ENCODE assay signal across 8 mouse cellular contexts in the genomic region with DNA sequence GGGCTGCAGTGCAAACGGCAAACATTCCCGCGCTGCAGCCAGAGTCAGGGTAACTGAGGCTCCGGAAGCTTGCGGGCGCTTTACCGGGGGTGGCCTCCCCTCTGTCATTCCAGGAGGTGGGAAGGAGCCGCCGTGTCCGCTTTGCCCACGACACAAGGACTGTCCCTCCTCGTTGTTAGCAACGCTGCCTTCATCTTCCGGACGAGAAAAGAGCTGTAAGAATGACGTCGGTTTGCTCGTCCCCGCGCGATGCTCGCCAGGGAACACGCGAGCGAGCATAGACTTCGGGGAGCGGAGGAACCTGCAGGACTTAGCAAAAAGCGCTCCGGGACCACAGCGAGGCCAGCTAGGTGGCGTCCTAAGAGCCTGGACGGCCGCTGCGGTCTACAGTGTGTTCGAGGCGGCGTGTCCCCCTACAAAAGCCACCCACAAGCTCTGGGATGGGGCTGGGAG. TPM values are rescaled to one million over a fixed set of nuclear protein-coding genes. Genes with fewer than 3 reads are reported as not detected.
DNase-seq lines count a peak whose midpoint lies in the region; ATAC-seq and TF ChIP-seq lines count a peak whose summit lies in the region.

No protein-coding gene starts in this region.

- peak; percentile 81 for DNase-seq in ES-CJ7 (ENCODE audit: low read depth, low spot score)
- DNase-seq in c-Kit-positive CD71-positive TER-119-negative erythroid progenitor cells, embryonic 14.5 days (ENCODE audit: low read depth), result peak; percentile 66
- DNase-seq in heart, postnatal 25 days (ENCODE audit: low spot score), result peak; percentile 31
- peak; percentile 34 to 63 for DNase-seq in layer of hippocampus, adult 18-20 months (ENCODE audit: low spot score in 2 of 2)
- DNase-seq in lung, adult 2 months, result peak; percentile 54

- H3K36me3 ChIP-seq in forebrain, embryonic 12.5 days (replicated peaks), result peaks cover 17% of the 10 kb centered on the region
- H3K36me3 ChIP-seq in neural tube, embryonic 14.5 days (ENCODE audit: control insufficient read depth, insufficient read depth, low read length), result no peaks in the 10 kb centered on the region
- no peaks in the 10 kb centered on the region for H3K36me3 ChIP-seq in testis, adult 2 months (ENCODE audit: control insufficient read depth, insufficient read depth, low read length)

- intact Hi-C loops in heart, postnatal 25 days (cut with DNase I), result loop anchor here (2.0 kb wide), 1 partner anchor 69 kb away; no protein-coding TSS in a partner anchor

- peaks cover 13% of the 10 kb centered on the region for H3K4me1 ChIP-seq in forebrain, embryonic 12.5 days
- H3K4me1 ChIP-seq in lung, adult 2 months (ENCODE audit: control insufficient read depth, insufficient read depth, low read length), result no peaks in the 10 kb centered on the region
- no peaks in the 10 kb centered on the region; the same call in 1 of the 2 replicates for H3K4me1 ChIP-seq in neural tube, embryonic 14.5 days (ENCODE audit: control insufficient read depth, insufficient read depth, low read length)
- no peaks in the 10 kb centered on the region; the same call in none of the 2 replicates for H3K4me1 ChIP-seq in testis, adult 2 months (ENCODE audit: control insufficient read depth, insufficient read depth, low read length)

- TF ChIP-seq POLR2A in lung, adult 2 months (IDR thresholded peaks at IDR 0.05; ENCODE audit: borderline replicate concordance, extremely low read depth, low read depth, low read length), result peak; percentile 35; the same call in 1 of the 2 replicates
- TF ChIP-seq POLR2A in testis, adult 2 months (IDR thresholded peaks at IDR 0.05; ENCODE audit: control insufficient read depth, low read depth, low read length), result no peak

- H3K9ac ChIP-seq in forebrain, embryonic 12.5 days, result peak overlapping the region; percentile 68
- H3K9ac ChIP-seq in neural tube, embryonic 14.5 days (replicated peaks; ENCODE audit: low read depth, low read length), result peak overlapping the region; percentile 70

- peak overlapping the region; percentile 76 for H3K4me2 ChIP-seq in forebrain, embryonic 12.5 days
- peak overlapping the region; percentile 76 for H3K4me2 ChIP-seq in neural tube, embryonic 14.5 days (ENCODE audit: low read depth, low read length)

- peak; percentile 80 for ATAC-seq in forebrain, embryonic 12.5 days (ENCODE audit: low FRiP score)
- ATAC-seq in neural tube, embryonic 14.5 days (ENCODE audit: low read depth), result peak; percentile 76

- H3K9me3 ChIP-seq in forebrain, embryonic 12.5 days, result no peaks in the 10 kb centered on the region
- H3K9me3 ChIP-seq in neural tube, embryonic 14.5 days (ENCODE audit: control insufficient read depth, low read length), result no peaks in the 10 kb centered on the region

- under 1% methylated on average over 37 of the region's 37 CpGs for WGBS in forebrain, embryonic 12.5 days
- under 1% methylated on average over 37 of the region's 37 CpGs for WGBS in lung, adult 2 months
- WGBS in neural tube, embryonic 14.5 days, result under 1% methylated on average over 37 of the region's 37 CpGs

- TF ChIP-seq CTCF in lung, adult 2 months (IDR thresholded peaks at IDR 0.05; ENCODE audit: insufficient read depth, low read length), result no peak
- no peak for TF ChIP-seq CTCF in testis, adult 2 months (IDR thresholded peaks at IDR 0.05; ENCODE audit: control insufficient read depth, insufficient read depth, insufficient replicate concordance, low read depth, low read length)

- peak overlapping the region; percentile 91 for H3K27ac ChIP-seq in forebrain, embryonic 12.5 days
- peak overlapping the region; percentile 94 for H3K27ac ChIP-seq in neural tube, embryonic 14.5 days (ENCODE audit: low read depth, low read length)
- peak overlapping the region; percentile 51 for H3K27ac ChIP-seq in testis, adult 2 months (ENCODE audit: control insufficient read depth, insufficient read depth, low read depth, low read length)

- no peaks in the 10 kb centered on the region for H3K27me3 ChIP-seq in forebrain, embryonic 12.5 days
- no peaks in the 10 kb centered on the region for H3K27me3 ChIP-seq in neural tube, embryonic 14.5 days (ENCODE audit: control insufficient read depth, insufficient read depth, low read length)
- H3K27me3 ChIP-seq in testis, adult 2 months (ENCODE audit: control insufficient read depth, insufficient read depth, low read length), result no peaks in the 10 kb centered on the region

- H3K4me3 ChIP-seq in forebrain, embryonic 12.5 days (replicated peaks), result peak overlapping the region; percentile 65
- peak overlapping the region; percentile 88 for H3K4me3 ChIP-seq in lung, adult 2 months (replicated peaks; ENCODE audit: extremely low read depth, low read depth, low read length)
- H3K4me3 ChIP-seq in neural tube, embryonic 14.5 days (ENCODE audit: low read depth, low read length), result peak overlapping the region; percentile 54
- peak overlapping the region; percentile 86 for H3K4me3 ChIP-seq in testis, adult 2 months (ENCODE audit: control insufficient read depth, low read depth, low read length)

RNA-seq across cellular contexts. Expression of gene Prim2, which starts 0.6 kb away (rescaled TPM):
- 50.0 and 50.7 TPM in 2 replicates for polyA plus RNA-seq in forebrain, embryonic 12.5 days (2016; fragmentation: Nextera tagmentation; extraction: Ambion mirVana)
- total RNA-seq in heart, postnatal 25 days (2021), result 1 to 10 TPM; 2.3 to 2.5 TPM
- 1 to 10 TPM; 4.5 to 5.0 TPM for total RNA-seq in layer of hippocampus, adult 18-20 months (2021)
- 2.3 and 4.0 TPM in 2 replicates for polyA plus RNA-seq in lung, adult 2 months (2012; rRNA removed)
- polyA plus RNA-seq in neural tube, embryonic 14.5 days (2014; fragmentation: Nextera tagmentation; extraction: Ambion mirVana), result 20.7 and 20.9 TPM in 2 replicates
- polyA plus RNA-seq in testis, adult 2 months (2012; rRNA removed), result 14.7 and 17.0 TPM in 2 replicates

RNA-seq across cellular contexts. Expression of gene Rab23, which starts 49.5 kb away (rescaled TPM):
- polyA plus RNA-seq in forebrain, embryonic 12.5 days (2016; fragmentation: Nextera tagmentation; extraction: Ambion mirVana), result 30.7 and 32.3 TPM in 2 replicates
- 1 to 10 TPM; 7.9 to 9.0 TPM for total RNA-seq in heart, postnatal 25 days (2021)
- 10 to 100 TPM; 29.6 to 31.3 TPM for total RNA-seq in layer of hippocampus, adult 18-20 months (2021)
- 11.3 and 17.3 TPM in 2 replicates for polyA plus RNA-seq in lung, adult 2 months (2012; rRNA removed)
- 30.9 and 33.5 TPM in 2 replicates for polyA plus RNA-seq in neural tube, embryonic 14.5 days (2014; fragmentation: Nextera tagmentation; extraction: Ambion mirVana)
- 12.0 and 12.9 TPM in 2 replicates for polyA plus RNA-seq in testis, adult 2 months (2012; rRNA removed)

Comparison
In these comparisons a context has a peak if more than half of its experiments do, and no peak if none do; other contexts are left out.
1. Peak in every context shown above with its lines: DNase-seq, ATAC-seq, H3K4me3 ChIP-seq and H3K27ac ChIP-seq.
2. DNase-seq: peak in every context shown above with its lines; median percentile 81 in ES-CJ7; 66 in c-Kit-positive CD71-positive TER-119-negative erythroid progenitor cells, embryonic 14.5 days; 54 in lung, adult 2 months; 48 in layer of hippocampus, adult 18-20 months; 31 in heart, postnatal 25 days.